Mouse (Mus musculus): ENCODE results near the gene Mlf1. TPM values are rescaled to one million over a fixed set of nuclear protein-coding genes. Genes with fewer than 3 reads are reported as not detected.

Mlf1 gene
- polyA plus RNA-seq, 1 experiment from 2014 or later, result 21.8 TPM

GRCm38 (mm10) chr3:67367481-67367880 is 6.4 kb upstream of the Mlf1 start:
- no peak overlapping the region for H3K9ac ChIP-seq (replicated peaks)
- no peaks in the 10 kb centered on the region for H3K9me3 ChIP-seq
- H3K27me3 ChIP-seq, result peaks cover 5% of the 10 kb centered on the region
- H3K4me1 ChIP-seq (replicated peaks), result no peaks in the 10 kb centered on the region
- H3K27ac ChIP-seq, result no peak overlapping the region
- 65% methylated on average over 6 of the region's 6 CpGs for WGBS
- no peaks in the 10 kb centered on the region for H3K36me3 ChIP-seq
- no peak overlapping the region for H3K4me3 ChIP-seq (replicated peaks)
- no peak for ATAC-seq (ENCODE audit: insufficient number of reproducible peaks, insufficient read depth, low FRiP score, low TSS enrichment, low read depth)
- H3K4me2 ChIP-seq, result no peak overlapping the region

GRCm38 (mm10) chr3:67369407-67370079 is 4.4 kb upstream of the Mlf1 start:
- H3K9me3 ChIP-seq, result no peaks in the 10 kb centered on the region
- H3K27me3 ChIP-seq, result peaks cover 14% of the 10 kb centered on the region
- WGBS, result 87% methylated on average over 5 of the region's 5 CpGs
- H3K4me1 ChIP-seq (replicated peaks), result 0 out of 2 replicates have a peak, but pooled peaks cover 3% of the 10 kb centered on the region
- H3K4me2 ChIP-seq, result no peak overlapping the region
- no peak overlapping the region for H3K4me3 ChIP-seq (replicated peaks)
- ATAC-seq (ENCODE audit: insufficient number of reproducible peaks, insufficient read depth, low FRiP score, low TSS enrichment, low read depth), result no peak
- no peaks in the 10 kb centered on the region for H3K36me3 ChIP-seq
- H3K27ac ChIP-seq, result no peak overlapping the region
- H3K9ac ChIP-seq (replicated peaks), result no peak overlapping the region

- Histone ChIP-seq H3K4me2 (no peak overlapping the region), H3K9me3 (no peaks in the 10 kb centered on the region), H3K27ac (no peak overlapping the region), H3K36me3 (no peaks in the 10 kb centered on the region), H3K9ac (replicated peaks) (no peak overlapping the region), H3K4me1 (replicated peaks) (0 out of 2 replicates have a peak, but pooled peaks cover 5% of the 10 kb centered on the region), H3K4me3 (replicated peaks) (no peak overlapping the region), H3K27me3 (peaks cover 17% of the 10 kb centered on the region)
- ATAC-seq (ENCODE audit: insufficient number of reproducible peaks, insufficient read depth, low FRiP score, low TSS enrichment, low read depth), result no peak
- WGBS, result 77% methylated on average over 4 of the region's 4 CpGs
Measured at GRCm38 (mm10) chr3:67372194-67372593, 1.7 kb upstream of the Mlf1 start.

GRCm38 (mm10) chr3:67372781-67373180 is 1.1 kb upstream of the Mlf1 start:
- Histone ChIP-seq H3K36me3 (no peaks in the 10 kb centered on the region), H3K4me2 (no peak overlapping the region), H3K9ac (replicated peaks) (no peak overlapping the region), H3K27me3 (peaks cover 17% of the 10 kb centered on the region), H3K4me1 (replicated peaks) (0 out of 2 replicates have a peak, but pooled peaks cover 5% of the 10 kb centered on the region), H3K9me3 (no peaks in the 10 kb centered on the region), H3K4me3 (replicated peaks) (no peak overlapping the region), H3K27ac (no peak overlapping the region)
- no peak for ATAC-seq (ENCODE audit: insufficient number of reproducible peaks, insufficient read depth, low FRiP score, low TSS enrichment, low read depth)
- WGBS, result 62% methylated on average over 5 of the region's 5 CpGs

GRCm38 (mm10) chr3:67374360-67374778 is 472 bp downstream of the Mlf1 start:
- Histone ChIP-seq H3K27ac (no peak overlapping the region), H3K4me2 (peak overlapping the region; percentile 90), H3K9me3 (no peaks in the 10 kb centered on the region), H3K9ac (replicated peaks) (peak overlapping the region; percentile 58), H3K27me3 (peaks cover 17% of the 10 kb centered on the region), H3K4me3 (replicated peaks) (peak overlapping the region; percentile 53), H3K36me3 (no peaks in the 10 kb centered on the region), H3K4me1 (replicated peaks) (0 out of 2 replicates have a peak, but pooled peaks cover 5% of the 10 kb centered on the region)
- ATAC-seq (ENCODE audit: insufficient number of reproducible peaks, insufficient read depth, low FRiP score, low TSS enrichment, low read depth), result 0 out of 2 replicates have a peak, but pooled peaks have one; percentile 56
- WGBS, result 37% methylated on average over 7 of the region's 7 CpGs

- H3K9me3 ChIP-seq, result no peaks in the 10 kb centered on the region
- peak within 1 kb of the TSS; percentile 53 for H3K4me3 ChIP-seq (replicated peaks)
- 0 out of 2 replicates have a peak, but pooled peaks cover 5% of the 10 kb centered on the region for H3K4me1 ChIP-seq (replicated peaks)
- peak within 1 kb of the TSS; percentile 90 for H3K4me2 ChIP-seq
- peaks cover 17% of the 10 kb centered on the region for H3K27me3 ChIP-seq
- WGBS, result 56% methylated on average over 3 of the region's 3 CpGs
- no peaks in the 10 kb centered on the region for H3K36me3 ChIP-seq
- H3K27ac ChIP-seq, result no peak within 1 kb of the TSS
- no peak for ATAC-seq (ENCODE audit: insufficient number of reproducible peaks, insufficient read depth, low FRiP score, low TSS enrichment, low read depth)
- peak within 1 kb of the TSS; percentile 58 for H3K9ac ChIP-seq (replicated peaks)
Measured at GRCm38 (mm10) chr3:67375063-67375462, 1.2 kb downstream of the Mlf1 start, which contains the start of gene Gm17402. TSS of gene Gm17402 (minus strand) at chr3:67375163.

- ATAC-seq (ENCODE audit: insufficient number of reproducible peaks, insufficient read depth, low FRiP score, low TSS enrichment, low read depth), result no peak
- Histone ChIP-seq H3K9ac (replicated peaks) (no peak overlapping the region), H3K9me3 (no peaks in the 10 kb centered on the region), H3K4me1 (replicated peaks) (0 out of 2 replicates have a peak, but pooled peaks cover 5% of the 10 kb centered on the region), H3K4me3 (replicated peaks) (no peak overlapping the region), H3K27me3 (peaks cover 5% of the 10 kb centered on the region; the same call in 1 of the 2 replicates), H3K27ac (no peak overlapping the region), H3K36me3 (no peaks in the 10 kb centered on the region), H3K4me2 (no peak overlapping the region)
Measured at GRCm38 (mm10) chr3:67378215-67378614, 4.3 kb downstream of the Mlf1 start.

- Histone ChIP-seq H3K27ac (no peak overlapping the region), H3K4me3 (replicated peaks) (peak overlapping the region; percentile 95), H3K27me3 (no peaks in the 10 kb centered on the region), H3K36me3 (peaks cover 22% of the 10 kb centered on the region), H3K4me1 (replicated peaks) (peaks cover 8% of the 10 kb centered on the region), H3K9me3 (peaks cover 14% of the 10 kb centered on the region; the same call in 1 of the 2 replicates), H3K9ac (replicated peaks) (no peak overlapping the region; the same call in 1 of the 2 replicates), H3K4me2 (peak overlapping the region; percentile 81)
- 36% methylated on average over 8 of the region's 8 CpGs for WGBS
- ATAC-seq (ENCODE audit: insufficient number of reproducible peaks, insufficient read depth, low FRiP score, low TSS enrichment, low read depth), result no peak; the same call in 1 of the 2 replicates
Measured at GRCm38 (mm10) chr3:67429338-67429998, 55.6 kb downstream of the Mlf1 start.

GRCm38 (mm10) chr3:67429999-67430380 is 56.1 kb downstream of the Mlf1 start, which contains the start of gene Gfm1:
TSS of gene Gfm1 (plus strand) at chr3:67430096.
- H3K4me2 ChIP-seq, result peak within 1 kb of the TSS; percentile 81
- H3K27ac ChIP-seq, result peak within 1 kb of the TSS; percentile 53; the same call in 1 of the 2 replicates

GRCm38 (mm10) chr3:67434011-67434410 is 60.1 kb downstream of the Mlf1 start:
- Histone ChIP-seq H3K27me3 (no peaks in the 10 kb centered on the region), H3K4me3 (replicated peaks) (no peak overlapping the region), H3K4me2 (no peak overlapping the region), H3K4me1 (replicated peaks) (peaks cover 8% of the 10 kb centered on the region), H3K36me3 (peaks cover 58% of the 10 kb centered on the region), H3K27ac (no peak overlapping the region), H3K9ac (replicated peaks) (no peak overlapping the region), H3K9me3 (no peaks in the 10 kb centered on the region)
- 93% methylated on average over 6 of the region's 6 CpGs for WGBS
- ATAC-seq (ENCODE audit: insufficient number of reproducible peaks, insufficient read depth, low FRiP score, low TSS enrichment, low read depth), result no peak

More at GRCm38 (mm10) chr3:67429999-67430380, 56.1 kb downstream of the Mlf1 start, which contains the start of gene Gfm1:
- H3K4me1 ChIP-seq (replicated peaks), result peaks cover 8% of the 10 kb centered on the region
- peak within 1 kb of the TSS; percentile 95 for H3K4me3 ChIP-seq (replicated peaks)
- ATAC-seq (ENCODE audit: insufficient number of reproducible peaks, insufficient read depth, low FRiP score, low TSS enrichment, low read depth), result peak; percentile 90
- H3K27me3 ChIP-seq, result no peaks in the 10 kb centered on the region
- peaks cover 14% of the 10 kb centered on the region; the same call in 1 of the 2 replicates for H3K9me3 ChIP-seq
- peaks cover 24% of the 10 kb centered on the region for H3K36me3 ChIP-seq
- under 1% methylated on average over 24 of the region's 24 CpGs for WGBS
- H3K9ac ChIP-seq (replicated peaks), result peak within 1 kb of the TSS; percentile 85

- Histone ChIP-seq H3K36me3 (peaks cover 86% of the 10 kb centered on the region), H3K4me3 (replicated peaks) (no peak overlapping the region), H3K4me2 (no peak overlapping the region), H3K4me1 (replicated peaks) (no peaks in the 10 kb centered on the region), H3K27ac (no peak overlapping the region), H3K27me3 (no peaks in the 10 kb centered on the region), H3K9ac (replicated peaks) (no peak overlapping the region), H3K9me3 (no peaks in the 10 kb centered on the region)
- 91% methylated on average over 2 of the region's 2 CpGs for WGBS
- no peak for ATAC-seq (ENCODE audit: insufficient number of reproducible peaks, insufficient read depth, low FRiP score, low TSS enrichment, low read depth)
Measured at GRCm38 (mm10) chr3:67447143-67447542, 73.2 kb downstream of the Mlf1 start.

All from limb, embryonic 12.5 days (tissue).